Mouse (Mus musculus): Measurements from ENCODE around the gene Psme4.

The Psme4 gene

DNA sequence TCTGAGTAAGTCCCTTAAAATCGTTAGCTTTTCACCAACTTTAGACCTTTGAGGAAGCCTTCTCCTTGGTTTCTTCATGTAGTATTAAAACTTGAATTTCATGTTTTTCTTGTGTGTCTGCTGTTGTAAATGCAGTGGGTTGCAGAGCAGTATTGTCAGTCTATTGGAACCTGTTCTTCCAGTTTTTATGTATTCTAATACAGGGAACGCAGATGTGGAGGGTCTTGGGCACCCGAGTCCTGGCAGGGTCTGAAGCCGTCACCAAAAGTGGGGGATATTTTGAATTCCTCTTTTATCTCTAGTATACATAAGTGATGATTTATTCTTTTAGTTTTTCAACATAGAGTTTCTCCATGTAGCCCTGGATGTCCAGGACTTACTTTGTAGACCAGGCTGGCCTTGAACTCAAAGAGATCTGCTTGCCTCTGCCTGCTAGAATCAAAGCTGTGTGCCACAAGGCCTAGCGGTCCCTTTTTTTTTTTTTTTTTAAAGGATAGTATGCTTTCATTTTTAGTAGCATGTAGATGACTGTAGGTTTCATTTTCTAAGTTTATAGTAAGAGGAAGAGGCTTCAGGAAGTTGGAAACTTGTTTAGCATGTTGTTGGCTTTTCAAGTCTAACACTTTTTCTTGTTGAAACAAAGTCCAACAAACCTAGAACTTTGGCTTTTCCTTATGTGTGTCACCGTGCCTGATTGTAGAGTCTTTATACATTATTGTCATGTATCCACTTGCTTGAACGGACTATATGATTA is 14.9 kb downstream of the Psme4 start:
- DNase-seq (ENCODE audit: low read depth, low spot score): no peak

DNA sequence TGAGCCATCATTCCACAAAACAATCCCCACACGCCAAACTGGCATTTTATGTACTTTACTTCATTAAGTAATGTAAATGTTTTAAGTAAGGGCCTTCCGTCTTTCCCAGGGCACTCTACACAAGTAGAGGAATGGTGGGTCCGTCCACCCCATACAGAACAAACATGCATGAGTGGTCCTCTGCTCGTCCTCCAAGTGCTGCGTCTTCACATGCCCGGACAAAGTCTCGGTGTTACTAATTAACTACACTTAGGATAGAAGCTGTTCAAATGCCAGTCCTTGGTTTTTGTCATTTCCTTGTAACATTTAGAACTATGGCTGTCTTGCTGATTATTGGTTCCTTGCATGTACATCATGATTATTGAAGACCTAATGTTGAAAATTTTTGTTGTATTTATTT is 21.2 kb downstream of the Psme4 start:
- DNase-seq (ENCODE audit: low read depth, low spot score): peak; percentile 27

DNA sequence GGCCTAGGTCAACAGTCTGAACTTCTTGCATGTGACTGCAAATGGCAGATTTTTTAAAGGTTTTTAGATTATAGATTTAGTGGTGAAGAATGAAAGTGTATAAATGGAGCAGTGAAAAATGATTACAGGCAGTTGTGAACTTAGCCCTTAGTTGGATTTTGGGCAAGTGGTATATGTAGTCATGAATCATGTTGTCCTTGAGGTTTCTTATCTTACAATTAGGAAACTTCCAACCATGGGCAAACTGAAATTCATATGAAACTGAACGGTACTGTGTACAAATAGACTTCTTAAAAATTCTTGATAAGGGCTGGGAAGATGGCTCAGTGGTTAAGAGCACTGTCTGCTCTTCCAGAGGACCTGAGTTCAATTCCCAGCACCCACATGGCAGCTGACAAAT is 22.2 kb downstream of the Psme4 start:
- DNase-seq (ENCODE audit: low read depth, low spot score): no peak

DNA sequence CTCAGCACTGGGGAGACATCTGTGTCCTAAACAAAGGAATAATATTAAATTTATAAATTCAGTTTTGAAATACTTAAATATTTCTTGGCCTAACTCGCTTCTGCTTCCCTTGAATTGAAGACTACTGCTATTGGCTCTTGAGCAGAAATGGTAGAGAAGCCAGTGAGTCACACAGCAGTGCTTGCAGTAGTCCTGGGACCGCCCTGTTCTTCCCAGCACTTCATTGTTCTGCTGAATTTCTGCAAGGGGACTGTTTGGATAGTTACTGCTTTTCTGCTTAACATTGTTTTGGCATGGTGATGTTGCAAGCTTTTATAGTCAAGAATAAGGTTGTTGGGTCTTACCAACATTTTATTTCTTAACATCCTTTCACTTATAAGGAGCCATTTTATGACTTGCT is 25.7 kb downstream of the Psme4 start:
- no peak for DNase-seq (ENCODE audit: low read depth, low spot score)

DNA sequence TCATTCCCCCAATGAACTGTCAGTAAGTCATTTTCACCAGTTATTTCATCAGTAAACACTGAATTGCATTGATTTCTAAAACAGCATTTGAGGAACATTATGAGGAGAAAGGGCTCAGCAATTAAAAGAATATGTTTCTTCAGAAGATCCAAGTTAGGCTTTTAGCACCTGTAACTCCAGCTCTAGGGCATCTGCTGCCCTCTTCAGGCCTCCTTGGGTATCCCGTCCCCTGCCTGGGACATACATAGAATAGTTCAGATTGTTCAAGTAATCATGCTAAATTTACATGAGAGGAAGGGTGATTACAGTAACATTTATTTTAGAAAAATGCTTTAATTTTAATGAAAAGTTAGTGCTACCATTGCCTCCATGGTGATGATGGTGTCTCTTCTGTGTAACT is 28.0 kb downstream of the Psme4 start:
- DNase-seq (ENCODE audit: low read depth, low spot score): peak; percentile 77

DNA sequence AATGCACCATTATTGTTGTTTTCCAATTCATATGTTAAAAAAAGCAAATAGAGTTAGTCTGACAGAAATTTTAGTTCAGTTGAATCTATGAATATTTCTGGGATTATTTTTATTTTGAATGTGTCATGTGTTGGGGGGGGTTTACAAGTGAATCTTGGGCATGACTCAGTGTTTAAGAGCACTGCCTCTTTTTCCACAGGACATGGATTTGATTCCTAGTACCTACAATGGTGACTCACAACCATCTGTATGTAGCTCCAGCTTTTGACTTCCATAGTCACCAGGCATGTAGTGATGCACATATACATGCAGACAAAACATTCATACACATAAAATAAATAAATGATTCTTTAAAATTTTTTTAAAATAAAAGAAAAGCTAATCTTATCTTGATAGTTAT is 28.6 kb downstream of the Psme4 start:
- no peak for DNase-seq (ENCODE audit: low read depth, low spot score)

DNA sequence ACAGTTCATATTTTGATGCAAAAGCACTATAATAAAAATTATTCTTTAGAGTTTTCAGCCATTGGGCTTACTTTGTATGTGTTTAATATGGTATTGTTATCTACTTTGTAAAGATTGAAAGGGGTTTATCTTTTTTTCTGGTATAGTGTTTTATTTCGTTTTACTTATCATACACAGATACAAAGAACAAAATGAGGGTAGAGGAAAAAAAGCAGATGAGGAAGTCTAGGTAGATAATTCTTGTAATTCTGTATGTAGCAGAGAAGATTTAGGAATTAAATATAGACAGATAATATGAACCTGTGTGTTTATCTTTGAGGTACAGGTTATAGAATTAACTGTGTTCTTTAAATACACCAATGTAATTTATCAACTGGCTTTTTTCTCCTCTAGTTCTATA is 30.9 kb downstream of the Psme4 start:
- DNase-seq (ENCODE audit: low read depth, low spot score): no peak

DNA sequence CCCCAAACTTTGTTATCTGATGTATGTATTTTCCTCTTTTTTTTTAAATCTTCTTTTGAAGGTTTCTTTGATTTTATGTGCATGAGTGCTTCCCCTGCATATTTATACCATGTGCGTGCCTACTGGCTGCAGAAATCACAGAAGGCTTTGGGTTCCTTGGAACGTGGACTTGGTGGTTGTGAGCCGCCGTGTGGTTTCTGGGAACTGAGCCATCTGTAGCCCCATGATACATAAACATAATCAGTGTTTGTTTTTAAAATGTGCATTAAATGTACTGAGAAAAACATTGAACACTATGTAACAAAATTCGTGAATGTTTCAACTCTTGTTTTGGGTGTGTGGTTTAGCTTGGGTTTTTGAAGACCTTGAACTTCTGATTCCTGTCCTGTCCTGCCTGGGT is 49.6 kb downstream of the Psme4 start:
- DNase-seq (ENCODE audit: low read depth, low spot score): no peak

DNA sequence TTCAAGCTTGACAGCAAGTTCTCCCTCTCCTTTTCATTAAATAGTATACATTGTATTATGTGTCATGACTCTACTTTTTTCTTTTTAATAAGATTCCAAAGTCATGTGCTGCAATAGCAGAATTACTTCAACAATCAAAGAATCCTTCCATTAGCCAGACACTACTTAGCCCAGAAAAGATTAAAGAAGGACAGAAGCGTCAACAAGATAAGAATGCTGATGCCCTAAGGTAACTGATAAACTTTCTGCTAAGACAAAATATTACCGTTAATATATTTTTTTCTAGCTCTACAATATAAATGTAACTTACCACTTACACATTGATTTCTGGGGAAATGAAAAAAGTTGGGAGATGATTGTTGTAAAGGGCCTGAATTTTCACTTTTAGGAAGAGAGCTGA is 67.3 kb downstream of the Psme4 start:
- no peak for DNase-seq (ENCODE audit: low read depth, low spot score)

DNA sequence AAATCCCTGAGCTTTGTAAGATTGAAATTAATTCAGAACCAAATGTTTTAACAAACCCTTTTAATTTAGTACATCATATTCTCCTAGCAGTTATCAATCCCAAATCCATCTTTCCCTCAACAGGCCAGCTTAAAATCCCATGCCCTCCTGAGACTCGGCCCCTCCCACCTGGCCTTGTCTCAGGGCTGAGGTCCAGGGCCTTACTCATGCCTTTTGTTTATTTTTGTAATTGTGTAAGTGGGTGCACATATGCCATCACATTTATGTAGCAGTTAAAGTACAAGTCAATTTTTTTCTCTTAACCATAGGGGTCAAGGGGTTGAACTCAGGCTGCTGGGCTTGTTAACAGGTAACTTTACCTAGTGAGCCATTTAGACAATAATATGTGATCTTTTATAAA is 72.8 kb downstream of the Psme4 start:
- no peak for DNase-seq (ENCODE audit: low read depth, low spot score)

DNA sequence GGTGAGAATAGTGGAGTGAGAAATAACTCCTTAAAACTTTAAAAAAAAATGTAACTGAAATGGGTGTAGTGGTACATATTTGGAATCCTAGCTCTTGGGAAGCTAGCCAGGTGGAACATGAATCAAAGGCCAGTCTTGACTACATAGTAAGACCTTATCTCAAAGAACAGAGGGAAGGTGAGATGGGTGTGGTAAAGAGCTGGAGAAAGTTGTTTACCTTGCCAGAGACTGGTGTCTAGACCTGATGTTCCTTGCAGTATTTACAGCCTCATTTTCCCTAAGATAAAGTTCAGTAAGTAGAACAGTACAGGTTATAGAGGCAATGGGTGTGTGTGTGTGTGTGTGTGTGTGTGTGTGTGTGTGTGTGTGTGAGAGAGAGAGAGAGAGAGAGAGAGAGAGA is 100.9 kb downstream of the Psme4 start:
- no peak for DNase-seq (ENCODE audit: low read depth, low spot score)

DNA sequence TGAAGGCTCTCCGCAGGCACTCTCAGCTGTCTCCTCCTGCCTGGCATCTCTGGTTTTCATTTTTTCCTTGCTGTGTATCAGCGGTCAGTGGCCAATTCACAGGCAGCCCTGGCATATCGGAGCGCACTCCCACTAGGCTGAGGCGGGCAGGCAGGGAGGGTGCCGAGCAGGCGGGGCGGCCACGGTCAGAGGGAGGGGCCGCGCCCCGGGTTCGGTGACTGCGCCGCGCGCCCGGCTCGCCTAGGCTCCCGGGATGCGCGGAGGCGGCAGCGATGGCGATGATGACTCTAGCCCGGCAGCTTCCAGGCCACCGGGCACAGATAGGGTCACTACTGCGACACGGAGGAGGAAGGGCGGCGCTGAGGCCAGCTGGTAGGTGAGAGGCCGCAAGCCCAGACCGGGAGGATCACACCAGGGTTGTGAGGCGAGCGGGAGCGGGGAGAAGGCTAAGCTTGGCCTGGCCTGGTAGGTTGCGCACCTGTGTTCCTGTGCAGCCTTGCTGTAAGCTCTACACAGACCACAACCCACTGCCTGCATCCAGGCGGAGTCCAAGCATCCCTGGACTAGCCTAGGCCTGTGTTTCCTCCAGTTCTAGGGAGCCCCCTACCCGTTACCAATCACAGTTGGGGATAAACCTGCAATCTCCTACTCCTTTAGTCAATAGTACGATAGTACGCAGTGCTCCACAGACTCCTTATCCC is 113.8 kb downstream of the Psme4 start, which contains the start of the genes Gpr75 and Asb3:
Gpr75 (plus strand) TSS at position 188 of the 701 bp plus-strand sequence.
Asb3 (plus strand) TSS at position 246 of the 701 bp plus-strand sequence.
- DNase-seq (ENCODE audit: low read depth, low spot score): peak; percentile 73

DNA sequence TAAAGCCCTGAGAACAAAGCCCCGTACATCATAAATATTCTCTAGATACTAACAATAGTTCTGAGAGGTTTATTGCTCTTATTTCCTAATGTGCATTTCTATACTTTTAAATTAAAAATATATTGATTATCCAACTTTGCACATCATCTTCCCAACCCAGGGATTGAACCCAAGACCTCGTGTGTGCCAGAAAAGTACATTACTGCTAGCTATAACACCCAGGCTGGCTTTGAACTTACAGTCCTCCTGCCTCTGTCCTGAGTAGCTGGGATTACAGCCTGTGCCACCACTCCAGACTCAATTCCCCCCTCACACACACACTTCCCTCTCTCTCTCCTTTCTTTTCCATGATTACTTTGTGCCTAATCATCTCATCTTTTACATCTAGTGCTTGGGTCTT is 116.6 kb downstream of the Psme4 start:
- DNase-seq (ENCODE audit: low read depth, low spot score): no peak

DNA sequence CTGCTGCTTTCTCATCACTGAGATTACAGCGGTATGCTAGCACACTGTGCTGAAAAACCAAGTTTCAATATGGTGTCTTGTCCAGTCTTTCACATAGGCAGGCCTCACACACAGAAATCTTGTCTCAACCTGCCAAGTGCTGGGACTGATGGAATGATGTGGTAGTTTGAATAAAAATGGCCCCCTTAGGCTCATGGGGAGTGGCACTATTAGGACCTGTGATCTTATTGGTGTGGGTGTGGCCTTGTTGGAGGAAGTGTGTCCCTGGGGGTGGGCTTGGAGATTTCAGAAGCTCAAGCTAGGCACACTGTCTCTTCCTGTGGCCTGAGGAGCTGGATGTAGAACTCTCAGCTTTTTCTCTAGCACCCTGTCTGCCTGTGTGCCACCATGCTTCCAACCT is 124.7 kb downstream of the Psme4 start:
- peak; percentile 86 for DNase-seq (ENCODE audit: low read depth, low spot score)

DNA sequence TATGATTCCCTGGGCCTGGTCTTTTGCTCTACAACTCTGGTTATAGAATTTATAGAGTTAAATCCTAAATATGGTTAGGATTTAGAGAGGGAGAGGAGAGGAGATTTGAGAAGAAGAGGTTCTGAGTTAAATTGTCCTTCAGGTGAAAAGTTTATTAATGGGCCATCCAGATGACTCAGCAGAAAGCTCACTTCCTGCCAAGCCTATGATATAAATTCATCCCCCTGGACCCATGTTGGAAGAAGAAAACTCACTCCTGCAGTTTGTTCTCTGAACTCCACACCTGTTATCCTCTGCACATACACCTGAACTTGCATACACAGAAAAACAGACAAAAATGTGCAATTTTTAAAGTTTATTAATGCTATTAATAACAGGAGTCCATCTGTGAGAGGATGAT is 127.8 kb downstream of the Psme4 start:
- DNase-seq (ENCODE audit: low read depth, low spot score): no peak

DNA sequence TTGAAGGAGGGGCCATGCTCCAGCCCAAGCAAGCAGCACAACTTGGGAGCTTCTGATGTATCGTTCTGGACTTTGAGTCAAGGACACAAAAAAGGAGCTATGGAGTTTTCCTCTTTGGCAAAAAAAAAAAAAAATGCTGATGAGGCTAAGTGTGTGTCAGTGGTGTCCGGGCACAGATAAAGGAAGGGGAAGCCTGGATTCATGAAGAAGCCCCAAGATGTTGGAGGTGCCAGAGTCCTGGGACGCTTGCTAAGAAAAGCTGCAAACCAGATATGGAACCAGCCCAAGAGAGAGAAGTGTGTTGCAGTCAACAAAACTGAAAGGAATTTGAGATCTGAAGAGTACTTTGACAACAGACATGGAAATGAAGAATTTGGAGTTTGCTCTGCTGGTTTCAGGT is 140.8 kb downstream of the Psme4 start:
- no peak for DNase-seq (ENCODE audit: low read depth, low spot score)

DNA sequence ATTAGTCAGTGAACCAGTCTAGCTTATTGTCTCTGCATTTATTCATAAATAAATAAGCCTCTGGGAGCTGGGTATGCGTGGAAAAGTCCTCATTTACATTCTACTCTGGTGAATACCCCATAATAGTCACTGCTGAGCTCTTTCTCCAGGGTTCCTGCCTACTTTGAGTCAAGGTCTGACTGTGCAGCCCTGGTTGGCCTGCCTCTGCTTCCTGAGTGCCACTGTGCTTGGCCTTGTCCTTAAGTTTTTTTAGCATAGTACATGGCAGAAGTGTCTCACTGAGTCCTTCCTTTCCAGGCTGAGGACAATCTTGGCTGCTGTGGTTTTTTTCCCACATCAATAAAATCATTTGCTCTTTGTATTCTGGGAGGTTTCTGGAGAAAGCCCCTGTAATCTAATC is 149.1 kb downstream of the Psme4 start:
- DNase-seq (ENCODE audit: low read depth, low spot score): no peak

DNA sequence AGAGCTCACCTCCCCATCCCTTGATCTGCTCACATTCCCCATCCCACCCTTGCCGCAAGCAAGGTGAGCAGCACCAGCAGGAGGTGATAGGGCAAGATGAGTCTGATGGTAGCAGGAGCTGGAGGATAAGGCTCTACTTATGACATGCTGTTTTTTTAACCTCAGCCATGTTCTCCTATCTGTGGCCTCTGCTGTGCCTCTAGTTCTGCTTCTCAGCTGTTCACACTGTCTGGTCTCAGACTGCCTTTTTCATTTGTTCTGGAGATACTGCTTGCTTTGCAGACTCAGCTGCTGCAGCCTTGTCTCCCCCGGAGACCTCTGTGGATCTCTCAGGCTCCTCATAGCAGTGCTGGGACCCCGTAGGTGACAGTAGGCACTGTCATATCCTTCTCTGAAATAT is 151.8 kb downstream of the Psme4 start:
- no peak for DNase-seq (ENCODE audit: low read depth, low spot score)

DNA sequence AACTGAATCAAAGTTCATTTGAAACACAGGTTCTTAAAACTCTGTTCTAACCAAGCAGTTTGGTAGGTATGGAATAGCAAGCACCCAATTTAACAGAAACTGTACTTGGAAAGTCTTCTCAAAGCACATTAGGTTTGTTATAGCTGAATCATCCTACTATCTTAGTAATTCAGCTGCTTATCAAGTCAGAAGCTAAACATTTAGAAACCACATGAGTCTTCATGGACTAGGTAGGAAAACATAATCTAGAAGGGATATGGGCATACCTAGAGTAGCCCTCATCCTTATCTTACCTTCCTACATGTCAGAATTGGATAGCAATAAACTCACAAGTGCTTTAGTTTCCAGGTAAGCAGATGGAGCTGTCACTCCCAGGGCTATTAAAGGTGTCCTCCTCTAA is 156.6 kb downstream of the Psme4 start:
- DNase-seq (ENCODE audit: low read depth, low spot score): no peak

DNA sequence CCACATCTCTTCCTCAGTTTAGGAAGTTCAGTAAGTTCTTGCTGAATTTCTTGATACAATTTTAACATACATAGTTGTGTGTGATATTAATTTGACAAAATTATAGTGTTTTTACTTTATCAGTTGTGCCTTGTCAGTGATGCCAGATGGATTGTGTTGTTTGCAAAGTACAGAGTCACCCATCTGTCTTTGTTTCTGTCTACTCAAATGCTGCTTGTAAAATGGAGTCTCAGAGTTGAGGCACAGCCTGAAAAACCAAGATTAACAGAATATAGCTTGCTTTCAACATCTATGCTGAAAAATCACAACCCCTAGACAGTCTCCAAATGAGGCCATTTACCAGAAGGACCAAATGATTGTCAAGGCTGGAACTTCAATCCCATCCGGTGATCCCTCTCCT is 157.0 kb downstream of the Psme4 start:
- no peak for DNase-seq (ENCODE audit: low read depth, low spot score)

All from R1 (cell line).